Mouse (Mus musculus) heart, adult 2 months (tissue): ENCODE measurements around the gene Bcs1l. TPM values are rescaled to one million over a fixed set of nuclear protein-coding genes. Genes with fewer than 3 reads are reported as not detected.
A peak's percentile ranks its signal among the peaks of the same experiment; 100 is the strongest.

Source experiments
- DNase-seq, 2 experiments: peaks; one replicate each; pipeline ENCODE4 v3.0.0; 2021
- H3K27ac ChIP-seq: fragments of 200-600 bp; 2 replicates; pipeline ENCODE4 v1.8.1; 2022
- H3K27me3 ChIP-seq: fragments of 200-500 bp; 2 replicates; pipeline ENCODE4 v1.6.1; 2012; ENCODE audit warnings: mild to moderate bottlenecking, low read length, inconsistent platforms, mixed read lengths; ENCODE audit not compliant: control insufficient read depth, insufficient read depth
- H3K36me3 ChIP-seq: fragments of 200-500 bp; 2 replicates; pipeline ENCODE4 v1.6.1; 2012; ENCODE audit warnings: low read length, inconsistent platforms; ENCODE audit not compliant: control insufficient read depth, insufficient read depth
- H3K4me1 ChIP-seq: fragments of 200-500 bp; 2 replicates; pipeline ENCODE4 v1.6.1; 2011; ENCODE audit warnings: low read length; ENCODE audit not compliant: control insufficient read depth, insufficient read depth
- H3K4me3 ChIP-seq: fragments of 200-600 bp; 2 replicates; pipeline ENCODE4 v1.8.1; 2022
- H3K79me2 ChIP-seq: fragments of 200-500 bp; replicated peaks from 2 replicates; pipeline ENCODE4 v1.6.1; 2012; ENCODE audit warnings: mild to moderate bottlenecking, inconsistent platforms, low read length, moderate library complexity, mixed read lengths; ENCODE audit not compliant: control insufficient read depth, insufficient read depth
- H3K9ac ChIP-seq: fragments of 200-500 bp; 2 replicates; pipeline ENCODE4 v1.6.1; 2012; ENCODE audit warnings: low read depth, mild to moderate bottlenecking, control low read depth, inconsistent platforms, low read length, mixed read lengths
- CTCF ChIP-seq: fragments of 200-600 bp; IDR thresholded peaks from 2 replicates; pipeline ENCODE4 v1.8.1; 2022; ENCODE audit warnings: antibody characterized with exemption, mild to moderate bottlenecking, moderate library complexity
- EP300 ChIP-seq: fragments of 200-500 bp; IDR thresholded peaks from 2 replicates; pipeline ENCODE4 v1.6.1; 2011; ENCODE audit warnings: low read depth, low read length, control low read depth; ENCODE audit not compliant: insufficient read depth
- POLR2A ChIP-seq: fragments of 200-500 bp; IDR thresholded peaks from 2 replicates; pipeline ENCODE4 v1.6.1; 2011; ENCODE audit warnings: mild to moderate bottlenecking, low read depth, low read length, control low read depth; ENCODE audit not compliant: insufficient read depth
- WGBS: fragments of 180-500 bp; shearing (Covaris S2); methylation state at CpG from one replicate; pipeline ENCODE4 v1.1.7; 2018; 5-methylcytosine and 5-hydroxymethylcytosine counted together
- intact Hi-C: fragments of 180-260 bp; cut with DNase I; formaldehyde crosslinking; loops from one replicate; pipeline ENCODE4 v1.15.1; 2025
- long read RNA-seq: library from polyadenylated mRNA; stranded (forward); transcript quantifications from one replicate; pipeline ENCODE4 v2.0.0, GENCODE M21; 2021
- polyA plus RNA-seq: library from polyadenylated mRNA; depleted of rRNA; stranded (reverse); fragments of >200 nt; gene quantifications from 2 replicates; pipeline ENCODE4 v1.2.3, GENCODE M21; 2012; rRNA removed
- total RNA-seq, 2 experiments: library from RNA; stranded (reverse); gene quantifications; 2 replicates each; pipeline ENCODE4 v1.2.3; 2021

The Bcs1l gene
- total RNA-seq, result 10 to 100 TPM; 28.4 to 30.9 TPM
- polyA plus RNA-seq, result 44.4 and 59.6 TPM in 2 replicates
- long read RNA-seq, transcript Bcs1l-203 (8 exons, 1,488 nt), result major isoform, 27 of 44 reads
- long read RNA-seq, partial matches to known transcripts, result 2 of 44 reads
- long read RNA-seq, other reads (novel, unspliced or antisense), result 15 of 44 reads

DNA sequence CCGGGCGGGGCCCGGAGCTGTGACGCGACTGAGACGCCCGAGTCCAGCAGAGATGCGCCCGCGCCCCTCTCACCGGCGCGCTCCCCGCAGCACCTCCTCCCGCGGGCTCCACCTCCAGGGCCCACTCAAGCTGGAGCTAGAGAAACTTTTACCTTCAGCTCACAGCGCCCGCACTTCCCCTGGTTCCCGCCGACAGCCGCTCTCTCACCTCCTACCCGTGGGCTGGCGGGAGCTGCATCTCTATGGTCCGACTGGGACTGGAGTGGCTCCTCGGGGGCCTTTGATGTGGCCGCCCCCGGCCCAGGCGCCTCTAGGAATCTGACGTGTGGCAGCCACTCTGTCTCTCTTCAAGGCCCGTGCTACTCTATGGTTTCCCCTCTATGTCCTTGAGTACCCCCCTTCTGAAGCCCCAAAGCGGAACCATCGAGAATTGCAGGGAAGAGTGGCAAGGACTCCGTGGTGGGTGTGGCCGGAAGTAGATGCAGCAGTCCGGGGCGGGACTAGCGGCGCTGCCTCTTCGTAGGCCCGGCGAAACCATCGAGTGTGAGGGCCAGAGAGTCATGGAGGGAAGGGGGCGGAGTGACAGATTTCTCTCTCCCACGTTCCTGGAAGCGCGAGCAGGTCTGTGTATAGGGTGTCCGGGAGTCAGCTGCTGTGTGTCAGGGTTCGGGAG is at the start of gene Bcs1l, which contains the start of gene Zfp142:
Gene Bcs1l (plus strand): TSS at position 517 of the 673 bp plus-strand sequence.
Gene Zfp142 (minus strand): TSS at position 474 of the 673 bp plus-strand sequence.
- Histone ChIP-seq H3K4me3 (peak within 1 kb of the TSS; percentile 65), H3K27me3 (no peaks in the 10 kb centered on the region), H3K4me1 (peaks cover 6% of the 10 kb centered on the region), H3K9ac (peak within 1 kb of the TSS; percentile 85), H3K27ac (peak within 1 kb of the TSS; percentile 89), H3K36me3 (peaks cover 19% of the 10 kb centered on the region), H3K79me2 (no peaks in the 10 kb centered on the region)
- intact Hi-C loops, result loop anchor here (1.0 to 10.0 kb wide), 5 partner anchors 13 to 729 kb away; partner anchors contain the start of genes Cnot9, Ctdsp1, Dnpep and Rnf25
- DNase-seq, result peak; percentile 99
- WGBS, result under 1% methylated on average over 48 of the region's 48 CpGs
- TF ChIP-seq EP300 (0 out of 2 replicates have a peak, but pooled peaks have one; percentile 34), POLR2A (peak; percentile 57), CTCF (peak; percentile 41)

DNA sequence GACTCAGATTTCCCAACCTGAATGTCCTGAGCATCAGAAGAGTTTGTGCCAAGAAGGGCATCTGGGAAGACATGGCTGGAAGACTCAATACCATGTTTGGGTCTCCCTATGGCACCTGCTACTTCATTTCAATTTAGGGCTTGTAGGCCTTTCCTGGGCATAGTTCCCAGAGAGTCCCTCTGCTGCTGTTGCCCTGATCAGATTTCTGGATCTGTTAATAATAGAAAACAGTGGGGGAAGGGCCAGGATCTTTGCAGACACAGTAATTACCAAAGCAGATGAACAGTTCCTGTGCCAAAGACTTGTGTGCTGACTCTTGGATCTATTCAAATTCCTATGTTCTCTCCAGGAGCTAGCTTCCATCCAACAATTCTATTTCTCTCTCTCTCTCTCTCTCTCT is 49.4 kb upstream of the Bcs1l start:
- Histone ChIP-seq H3K36me3 (no peaks in the 10 kb centered on the region), H3K79me2 (no peaks in the 10 kb centered on the region), H3K27ac (no peak overlapping the region), H3K4me3 (no peak overlapping the region), H3K9ac (no peak overlapping the region), H3K27me3 (0 out of 2 replicates have a peak, but pooled peaks cover 2% of the 10 kb centered on the region), H3K4me1 (no peaks in the 10 kb centered on the region)
- no peak for DNase-seq
- intact Hi-C loops, result no loop called here
- TF ChIP-seq EP300, result no peak
- TF ChIP-seq CTCF, result no peak
- no peak for TF ChIP-seq POLR2A

DNA sequence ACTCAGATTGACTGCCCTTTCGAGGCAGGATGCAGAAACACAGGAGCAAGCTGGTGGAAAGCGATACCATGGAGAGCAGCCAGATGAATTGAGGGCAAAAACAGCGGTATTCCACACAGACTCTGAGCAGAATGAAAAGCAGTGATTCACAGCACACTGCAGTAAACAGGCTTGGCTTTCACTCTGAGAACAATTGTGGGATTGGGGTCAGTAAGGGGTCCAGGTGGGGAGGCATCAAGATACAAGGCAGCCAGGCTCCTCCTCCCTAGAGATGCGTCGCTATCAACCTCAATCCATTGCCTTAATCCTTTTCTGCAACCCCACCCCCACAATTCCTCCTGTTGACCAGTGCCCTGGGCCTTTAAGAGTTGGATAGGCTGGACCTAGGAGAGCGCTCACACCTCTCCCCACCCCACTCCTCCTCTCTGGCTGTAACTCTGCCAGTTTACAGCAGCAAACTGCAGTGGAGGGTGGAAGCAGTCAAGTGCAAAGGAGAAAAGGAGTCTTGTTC is 45.6 kb upstream of the Bcs1l start, which contains the start of gene Plcd4:
Gene Plcd4 (plus strand): TSS at position 438 of the 511 bp plus-strand sequence.
- H3K27me3 ChIP-seq, result 0 out of 2 replicates have a peak, but pooled peaks cover 2% of the 10 kb centered on the region
- 20% methylated on average over 6 of the region's 6 CpGs for WGBS
- H3K79me2 ChIP-seq, result no peaks in the 10 kb centered on the region
- H3K4me3 ChIP-seq, result no peak within 1 kb of the TSS
- intact Hi-C loops, result no loop called here
- no peaks in the 10 kb centered on the region for H3K4me1 ChIP-seq
- no peak within 1 kb of the TSS for H3K9ac ChIP-seq
- H3K36me3 ChIP-seq, result no peaks in the 10 kb centered on the region
- no peak within 1 kb of the TSS for H3K27ac ChIP-seq
- DNase-seq, result no peak
- TF ChIP-seq POLR2A (no peak), CTCF (no peak), EP300 (no peak)

DNA sequence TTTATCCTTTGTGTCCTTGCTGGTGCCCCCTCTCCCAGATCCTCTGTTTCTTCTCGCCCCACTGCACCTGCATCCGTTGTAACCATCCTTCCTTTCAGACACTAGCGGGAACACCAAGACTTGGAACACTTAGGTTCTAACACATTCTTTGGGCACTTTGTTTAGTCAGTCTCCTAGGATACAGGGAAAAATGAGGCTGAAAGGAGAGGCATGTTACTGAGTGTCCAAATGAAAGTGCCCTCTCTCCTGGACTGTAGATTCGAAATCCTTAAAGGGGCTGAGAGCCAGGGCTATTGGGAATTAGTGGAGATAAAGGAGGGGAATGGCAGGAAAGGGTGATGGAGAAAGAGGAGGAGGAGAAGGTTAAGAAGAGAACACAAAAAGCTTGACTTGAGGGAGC is 43.9 kb upstream of the Bcs1l start, which contains the start of gene Usp37:
Gene Usp37 (minus strand): TSS at position 101 of the 400 bp plus-strand sequence.
- no peak for DNase-seq
- Histone ChIP-seq H3K79me2 (no peaks in the 10 kb centered on the region), H3K36me3 (no peaks in the 10 kb centered on the region), H3K4me1 (no peaks in the 10 kb centered on the region), H3K27me3 (0 out of 2 replicates have a peak, but pooled peaks cover 2% of the 10 kb centered on the region), H3K27ac (no peak within 1 kb of the TSS), H3K9ac (no peak within 1 kb of the TSS), H3K4me3 (no peak within 1 kb of the TSS)
- WGBS, result 76% methylated on average over 4 of the region's 4 CpGs
- intact Hi-C loops, result no loop called here
- TF ChIP-seq CTCF (no peak), POLR2A (no peak), EP300 (no peak)

DNA sequence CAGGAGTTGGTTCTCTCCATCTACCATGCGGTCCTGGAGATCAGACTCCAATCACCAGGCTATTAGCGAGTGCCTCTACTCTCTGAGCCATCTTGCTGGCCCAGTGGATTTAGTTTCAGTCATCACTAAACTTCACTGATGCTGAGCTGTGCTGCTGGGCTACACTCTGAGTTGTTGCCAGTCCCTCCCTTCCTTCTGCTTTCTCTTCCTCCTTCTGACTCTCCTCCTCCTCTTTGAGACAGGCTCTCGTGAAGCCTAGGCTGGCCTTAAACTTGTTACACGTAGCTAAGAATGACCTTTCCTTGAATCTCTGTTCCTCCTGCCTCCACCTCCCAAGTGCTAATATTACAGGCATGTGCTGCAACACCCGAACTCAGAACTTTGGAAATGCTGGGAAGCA is 29.0 kb upstream of the Bcs1l start:
- no peaks in the 10 kb centered on the region for H3K79me2 ChIP-seq
- no peaks in the 10 kb centered on the region for H3K27me3 ChIP-seq
- no peaks in the 10 kb centered on the region for H3K4me1 ChIP-seq
- no peak for DNase-seq
- H3K36me3 ChIP-seq, result no peaks in the 10 kb centered on the region
- H3K4me3 ChIP-seq, result no peak overlapping the region
- TF ChIP-seq POLR2A (no peak), CTCF (no peak), EP300 (no peak)
- intact Hi-C loops, result no loop called here
- 82% methylated on average over 5 of the region's 5 CpGs for WGBS
- no peak overlapping the region for H3K9ac ChIP-seq
- no peak overlapping the region for H3K27ac ChIP-seq

DNA sequence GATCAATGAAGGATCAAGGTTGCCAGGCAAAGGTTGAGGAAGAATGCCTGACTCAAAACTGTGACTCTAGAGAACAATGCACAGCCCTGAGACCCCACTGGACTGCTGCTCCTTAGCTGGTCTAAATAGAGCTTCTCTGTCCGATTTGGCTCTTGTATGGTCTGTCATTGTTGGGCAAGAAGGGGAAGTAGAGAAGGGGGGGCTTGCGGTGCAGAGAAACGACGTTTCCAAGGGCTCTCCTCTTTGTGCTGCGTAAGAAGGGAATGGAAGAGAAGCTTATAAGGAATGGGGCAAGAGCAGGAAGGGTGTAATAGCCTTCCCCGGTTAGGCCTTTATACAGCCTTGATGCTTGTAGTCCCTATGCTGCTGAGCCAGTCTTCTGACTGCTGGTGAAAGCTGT is 22.3 kb upstream of the Bcs1l start:
- H3K9ac ChIP-seq, result no peak overlapping the region
- H3K4me1 ChIP-seq, result no peaks in the 10 kb centered on the region
- H3K36me3 ChIP-seq, result no peaks in the 10 kb centered on the region; the same call in 1 of the 2 replicates
- intact Hi-C loops, result no loop called here
- no peak for DNase-seq
- no peak for TF ChIP-seq CTCF
- no peak for TF ChIP-seq EP300
- no peak for TF ChIP-seq POLR2A
- H3K27ac ChIP-seq, result no peak overlapping the region
- 87% methylated on average over 6 of the region's 6 CpGs for whole genome bisulfite sequencing
- H3K27me3 ChIP-seq, result no peaks in the 10 kb centered on the region
- H3K79me2 ChIP-seq, result no peaks in the 10 kb centered on the region
- no peak overlapping the region for H3K4me3 ChIP-seq
